Mouse (Mus musculus): ENCODE measurements at regions not wholly inside any gene's neighbourhood (a gene's known extent, or its start where the extent isn't known, plus 50 kb on each side); places are given as distances from the start of the nearest gene placed in this dataset.

DNA sequence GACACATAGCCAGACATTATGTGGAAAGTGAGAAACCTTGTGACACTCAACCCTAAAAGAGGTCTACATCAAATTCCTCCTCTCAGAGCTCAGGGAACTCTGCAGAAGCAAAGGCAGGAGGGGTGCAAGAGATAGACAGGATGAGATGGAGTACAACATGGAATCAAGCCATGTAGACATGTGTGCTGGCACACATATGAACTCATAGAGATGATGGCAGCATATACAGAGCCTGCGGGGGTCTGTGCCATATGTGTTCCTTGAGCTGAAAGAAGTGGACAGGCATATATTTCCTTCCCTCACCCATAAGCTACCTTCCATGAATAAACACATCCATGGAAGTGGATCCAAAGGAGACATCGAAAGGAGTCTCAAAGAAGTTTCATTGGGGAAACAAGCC, 406.6 kb downstream of the Pdha2 start:
- TF ChIP-seq CTCF (IDR thresholded peaks at IDR 0.05; ENCODE audit: low read depth) (no peak), EP300 (IDR thresholded peaks at IDR 0.05; ENCODE audit: low read depth) (no peak)
